Mouse (Mus musculus) olfactory bulb, adult 2 months (tissue): ENCODE data around the gene Polr3h. TPM values are rescaled to one million over a fixed set of nuclear protein-coding genes. Genes with fewer than 3 reads are reported as not detected.
A peak's percentile ranks its signal among the peaks of the same experiment; 100 is the strongest.

Experiments used
- H3K27ac ChIP-seq: fragments of 200-500 bp; 2 replicates; pipeline ENCODE4 v1.5.1; 2012; ENCODE audit warnings: low read depth, low read length; ENCODE audit not compliant: insufficient read depth
- H3K4me1 ChIP-seq: fragments of 200-500 bp; 2 replicates; pipeline ENCODE4 v1.6.1; 2012; ENCODE audit warnings: low read length; ENCODE audit not compliant: control insufficient read depth, insufficient read depth
- H3K4me3 ChIP-seq: fragments of 200-500 bp; 2 replicates; pipeline ENCODE4 v1.5.1; 2012; ENCODE audit warnings: mild to moderate bottlenecking, low read depth, low read length, moderate library complexity; ENCODE audit not compliant: insufficient read depth
- CTCF ChIP-seq: fragments of 200-500 bp; IDR thresholded peaks from 2 replicates; pipeline ENCODE4 v1.5.1; 2012; ENCODE audit warnings: low read depth, mild to moderate bottlenecking, low read length, moderate library complexity; ENCODE audit not compliant: insufficient read depth
- POLR2A ChIP-seq: fragments of 200-500 bp; IDR thresholded peaks from 2 replicates; pipeline ENCODE4 v1.6.1; 2012; ENCODE audit warnings: mild to moderate bottlenecking, low read depth, low read length, moderate library complexity; ENCODE audit not compliant: insufficient read depth
- WGBS: fragments of 180-500 bp; shearing (Covaris S2); methylation state at CpG from one replicate; pipeline ENCODE4 v1.1.7; 2018; 5-methylcytosine and 5-hydroxymethylcytosine counted together
- polyA plus RNA-seq: library from polyadenylated mRNA; stranded (reverse); fragments of >200 nt; gene quantifications from 2 replicates; pipeline ENCODE4 v1.2.4, GENCODE M21; 2012; ENCODE audit warnings: low replicate concordance; ENCODE audit not compliant: missing spikeins, insufficient read depth, insufficient read length

Gene Polr3h
- polyA plus RNA-seq, 1 experiment: not detected

- H3K4me1 ChIP-seq: peaks cover 2% of the 10 kb centered on the region
- under 1% methylated on average over 30 of the region's 30 CpGs for WGBS
- TF ChIP-seq CTCF: no peak
- no peak for TF ChIP-seq POLR2A
Measured at GRCm38 (mm10) chr15:81871604-81872261, 54.3 kb downstream of the Polr3h start, which contains the start of gene Phf5a. Gene Phf5a, minus strand, starts transcription at chr15:81871911.

GRCm38 (mm10) chr15:81869985-81870384 is 56.1 kb downstream of the Polr3h start:
- 96% methylated on average over 5 of the region's 5 CpGs for WGBS
- Histone ChIP-seq H3K27ac (no peak overlapping the region), H3K4me1 (peaks cover 2% of the 10 kb centered on the region), H3K4me3 (no peak overlapping the region)
- TF ChIP-seq CTCF: no peak
- no peak for TF ChIP-seq POLR2A

More at GRCm38 (mm10) chr15:81871604-81872261, 54.3 kb downstream of the Polr3h start, which contains the start of gene Phf5a:
- H3K27ac ChIP-seq: peak within 1 kb of the TSS; percentile 100
- H3K4me3 ChIP-seq: peak within 1 kb of the TSS; percentile 99

- H3K27ac ChIP-seq: no peak overlapping the region
- TF ChIP-seq POLR2A (no peak), CTCF (no peak)
- WGBS: 93% methylated on average over 7 of the region's 7 CpGs
- peaks cover 6% of the 10 kb centered on the region; the same call in 1 of the 2 replicates for H3K4me1 ChIP-seq
- no peak overlapping the region for H3K4me3 ChIP-seq
Measured at GRCm38 (mm10) chr15:81864238-81864637, 61.8 kb downstream of the Polr3h start.

- Histone ChIP-seq H3K4me3 (no peak overlapping the region), H3K4me1 (peaks cover 14% of the 10 kb centered on the region), H3K27ac (peak overlapping the region; percentile 88)
- WGBS: 2% methylated on average over 8 of the region's 8 CpGs
- no peak for TF ChIP-seq POLR2A
- no peak for TF ChIP-seq CTCF
Measured at GRCm38 (mm10) chr15:81860471-81861135, 65.4 kb downstream of the Polr3h start.

GRCm38 (mm10) chr15:81859330-81860255 is 66.4 kb downstream of the Polr3h start:
- peaks cover 17% of the 10 kb centered on the region for H3K4me1 ChIP-seq
- H3K4me3 ChIP-seq: peak overlapping the region; percentile 91
- WGBS: under 1% methylated on average over 39 of the region's 39 CpGs
- TF ChIP-seq CTCF (no peak), POLR2A (peak; percentile 27; the same call in 1 of the 2 replicates)
- peak overlapping the region; percentile 97 for H3K27ac ChIP-seq

GRCm38 (mm10) chr15:81858517-81859329 is 67.3 kb downstream of the Polr3h start, which contains the start of gene Tob2:
Gene Tob2, minus strand, starts transcription at chr15:81858796.
- Histone ChIP-seq H3K4me1 (peaks cover 17% of the 10 kb centered on the region), H3K4me3 (peak within 1 kb of the TSS; percentile 91), H3K27ac (peak within 1 kb of the TSS; percentile 97)
- TF ChIP-seq CTCF: no peak
- TF ChIP-seq POLR2A: no peak; the same call in 1 of the 2 replicates
- WGBS: under 1% methylated on average over 44 of the region's 44 CpGs

- WGBS: under 1% methylated on average over 23 of the region's 23 CpGs
- Histone ChIP-seq H3K27ac (peak overlapping the region; percentile 97), H3K4me3 (peak overlapping the region; percentile 91), H3K4me1 (peaks cover 17% of the 10 kb centered on the region)
- peak; percentile 96 for TF ChIP-seq POLR2A
- no peak for TF ChIP-seq CTCF
Measured at GRCm38 (mm10) chr15:81858138-81858516, 67.9 kb downstream of the Polr3h start.

- WGBS: under 1% methylated on average over 33 of the region's 33 CpGs
- H3K4me3 ChIP-seq: peak overlapping the region; percentile 91
- peaks cover 17% of the 10 kb centered on the region for H3K4me1 ChIP-seq
- TF ChIP-seq CTCF: no peak
- TF ChIP-seq POLR2A: no peak
- H3K27ac ChIP-seq: peak overlapping the region; percentile 91
Measured at GRCm38 (mm10) chr15:81857724-81858116, 68.3 kb downstream of the Polr3h start.
